Mouse (Mus musculus): ENCODE results near the gene Krt80. TPM values are rescaled to one million over a fixed set of nuclear protein-coding genes. Genes with fewer than 3 reads are reported as not detected.

The Krt80 gene
- polyA plus RNA-seq, 1 experiment from 2014 or later: 6.9 TPM

DNA sequence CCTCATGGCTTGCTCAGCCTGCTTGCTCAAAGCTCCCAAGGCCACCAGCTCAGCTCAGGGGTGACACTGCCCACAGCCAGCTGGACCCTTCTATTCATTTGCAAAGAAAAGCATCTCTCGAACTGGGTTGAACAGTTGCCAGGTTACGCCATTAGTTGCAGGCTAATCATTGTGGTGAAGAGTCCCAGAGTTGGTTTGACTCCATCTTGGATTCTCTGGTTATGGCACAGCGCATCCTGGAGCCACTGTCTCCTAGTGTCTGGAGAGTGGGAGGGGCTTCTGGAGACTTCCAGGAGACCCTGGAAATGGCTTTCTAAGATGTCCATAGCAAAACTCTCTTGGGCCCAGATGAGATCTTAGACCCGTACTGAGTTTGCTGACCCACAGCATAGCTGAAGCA lies 54.6 kb downstream of the Krt80 start:
- no peak overlapping the region for H3K4me2 ChIP-seq (ENCODE audit: low read length)
- H3K4me1 ChIP-seq (ENCODE audit: control insufficient read depth in 2 of 2, insufficient read depth in 2 of 2, low read length in 2 of 2): peaks cover 10 to 14% of the 10 kb centered on the region in 2 experiments
- H3K27ac ChIP-seq (replicated peaks in 1 of 2; ENCODE audit: control insufficient read depth in 1 of 2, insufficient read depth in 1 of 2, low read depth in 2 of 2, low read length in 2 of 2): no peak overlapping the region
- no peak for ATAC-seq (ENCODE audit: insufficient number of reproducible peaks, insufficient read depth, low FRiP score, low read depth)
- H3K9ac ChIP-seq (ENCODE audit: low read length): no peak overlapping the region
- 82% methylated on average over 4 of the region's 4 CpGs for WGBS
- no peaks in the 10 kb centered on the region for H3K9me3 ChIP-seq (ENCODE audit: control insufficient read depth, low read length)
- no peaks in the 10 kb centered on the region for H3K27me3 ChIP-seq (ENCODE audit: control insufficient read depth, insufficient read depth, low read length)
- no peaks in the 10 kb centered on the region for H3K36me3 ChIP-seq (ENCODE audit: control insufficient read depth, insufficient read depth, low read length)
- no peak overlapping the region for H3K4me3 ChIP-seq (ENCODE audit: control insufficient read depth in 1 of 2, insufficient read depth in 1 of 2, low read depth in 1 of 2, low read length in 2 of 2)

DNA sequence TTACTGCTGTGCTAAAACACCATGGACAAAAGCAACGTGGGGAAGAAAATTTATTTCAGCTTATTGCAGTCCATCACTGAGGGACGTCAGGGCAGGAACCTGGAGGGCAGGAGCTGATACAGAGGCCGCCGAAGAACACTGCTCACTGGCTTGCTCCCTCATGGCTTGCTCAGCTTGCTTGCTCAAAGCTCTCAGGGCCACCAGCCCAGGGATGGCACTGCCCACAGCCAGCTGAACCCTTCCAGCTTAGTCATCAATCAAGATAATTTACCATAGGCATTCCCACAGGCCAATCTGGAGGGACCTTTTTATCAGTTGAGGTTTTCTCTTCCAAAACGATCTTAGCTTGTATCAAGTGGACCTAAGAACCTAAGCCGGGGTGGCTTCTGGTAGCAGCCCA lies 58.0 kb downstream of the Krt80 start:
- H3K9me3 ChIP-seq (ENCODE audit: control insufficient read depth, low read length): no peaks in the 10 kb centered on the region

DNA sequence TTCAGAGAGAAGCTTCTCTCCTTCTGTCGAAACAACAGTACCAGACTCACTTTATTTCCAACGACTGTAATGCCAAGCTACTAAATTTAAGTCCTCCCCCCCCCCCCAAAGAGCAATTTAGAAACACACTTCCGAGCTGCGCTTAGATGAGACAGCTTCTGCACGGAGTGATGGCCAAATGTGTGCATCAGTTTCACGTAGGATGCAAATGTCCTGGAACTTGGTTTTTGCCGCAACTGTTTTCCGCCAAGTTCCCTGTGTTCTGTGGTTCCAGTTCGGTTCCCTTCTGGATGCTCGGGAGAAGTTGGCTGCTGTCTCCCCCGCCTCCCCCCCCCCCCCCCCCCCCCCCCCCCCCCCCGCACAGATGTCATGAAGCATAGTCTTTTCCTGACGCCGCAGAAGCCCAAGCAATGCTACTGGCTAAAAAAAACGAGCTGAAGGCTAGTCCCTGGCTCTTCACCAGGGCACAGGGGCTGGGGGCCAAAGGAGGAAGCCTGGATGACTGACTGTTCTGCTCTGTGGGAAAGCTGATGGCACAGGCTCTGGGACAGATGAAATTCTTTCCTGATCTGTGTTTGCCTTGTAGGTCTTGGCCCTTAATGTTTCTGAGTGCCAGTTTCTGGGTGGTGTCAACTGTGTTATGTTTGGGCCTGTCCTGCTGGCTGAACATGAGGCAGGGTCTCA lies 58.7 kb downstream of the Krt80 start:
- no peak overlapping the region for H3K9ac ChIP-seq (ENCODE audit: low read length)
- WGBS: 52% methylated on average over 14 of the region's 15 CpGs
- H3K9me3 ChIP-seq (ENCODE audit: control insufficient read depth, low read length): no peaks in the 10 kb centered on the region
- no peak for ATAC-seq (ENCODE audit: insufficient number of reproducible peaks, insufficient read depth, low FRiP score, low read depth)
- no peak overlapping the region for H3K27ac ChIP-seq (replicated peaks in 1 of 2; ENCODE audit: control insufficient read depth in 1 of 2, insufficient read depth in 1 of 2, low read depth in 2 of 2, low read length in 2 of 2)
- no peak overlapping the region for H3K4me3 ChIP-seq (ENCODE audit: control insufficient read depth in 1 of 2, insufficient read depth in 1 of 2, low read depth in 1 of 2, low read length in 2 of 2)
- H3K27me3 ChIP-seq (ENCODE audit: control insufficient read depth, insufficient read depth, low read length): no peaks in the 10 kb centered on the region
- H3K36me3 ChIP-seq (ENCODE audit: control insufficient read depth, insufficient read depth, low read length): no peaks in the 10 kb centered on the region
- peaks cover 5% of the 10 kb centered on the region in 2 experiments; a peak in 2 of 4 replicates for H3K4me1 ChIP-seq (ENCODE audit: control insufficient read depth in 2 of 2, insufficient read depth in 2 of 2, low read length in 2 of 2)
- no peak overlapping the region for H3K4me2 ChIP-seq (ENCODE audit: low read length)

More for the DNA sequence above, 58.0 kb downstream of the Krt80 start:
- H3K36me3 ChIP-seq (ENCODE audit: control insufficient read depth, insufficient read depth, low read length): no peaks in the 10 kb centered on the region
- ATAC-seq (ENCODE audit: insufficient number of reproducible peaks, insufficient read depth, low FRiP score, low read depth): no peak
- H3K4me1 ChIP-seq (ENCODE audit: control insufficient read depth in 2 of 2, insufficient read depth in 2 of 2, low read length in 2 of 2): peaks cover 7 to 8% of the 10 kb centered on the region in 2 experiments; a peak in 2 of 4 replicates
- no peak overlapping the region for H3K4me2 ChIP-seq (ENCODE audit: low read length)
- H3K4me3 ChIP-seq (ENCODE audit: control insufficient read depth in 1 of 2, insufficient read depth in 1 of 2, low read depth in 1 of 2, low read length in 2 of 2): no peak overlapping the region
- no peaks in the 10 kb centered on the region for H3K27me3 ChIP-seq (ENCODE audit: control insufficient read depth, insufficient read depth, low read length)
- H3K27ac ChIP-seq (replicated peaks in 1 of 2; ENCODE audit: control insufficient read depth in 1 of 2, insufficient read depth in 1 of 2, low read depth in 2 of 2, low read length in 2 of 2): no peak overlapping the region
- no peak overlapping the region for H3K9ac ChIP-seq (ENCODE audit: low read length)
- 73% methylated on average over 6 of the region's 6 CpGs for WGBS

DNA sequence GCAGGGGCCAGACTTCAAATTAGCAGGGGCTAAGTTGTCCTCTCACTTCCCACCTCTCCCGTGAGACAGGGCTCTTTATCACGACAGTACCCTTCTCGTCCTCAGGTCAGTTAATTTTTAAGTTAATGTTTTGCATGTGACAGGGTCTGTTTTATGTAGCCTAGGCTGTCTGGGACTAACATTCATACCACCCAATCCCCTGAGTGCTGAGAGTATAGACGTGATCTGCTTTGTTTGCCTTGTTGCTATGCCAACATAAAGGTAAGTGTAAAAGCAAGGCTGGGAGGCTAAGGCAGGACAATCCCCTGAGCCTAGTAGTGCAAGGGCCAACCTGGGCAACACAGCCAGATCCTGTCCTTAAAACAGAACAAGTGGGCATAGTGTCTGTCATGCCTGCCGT lies 60.5 kb downstream of the Krt80 start:
- Histone ChIP-seq H3K27ac (replicated peaks in 1 of 2; ENCODE audit: control insufficient read depth in 1 of 2, insufficient read depth in 1 of 2, low read depth in 2 of 2, low read length in 2 of 2) (no peak overlapping the region), H3K4me1 (ENCODE audit: control insufficient read depth in 2 of 2, insufficient read depth in 2 of 2, low read length in 2 of 2) (peaks cover 5% of the 10 kb centered on the region in 2 experiments; a peak in 2 of 4 replicates), H3K4me3 (ENCODE audit: control insufficient read depth in 1 of 2, insufficient read depth in 1 of 2, low read depth in 1 of 2, low read length in 2 of 2) (no peak overlapping the region), H3K27me3 (ENCODE audit: control insufficient read depth, insufficient read depth, low read length) (no peaks in the 10 kb centered on the region), H3K4me2 (ENCODE audit: low read length) (no peak overlapping the region), H3K9ac (ENCODE audit: low read length) (no peak overlapping the region), H3K9me3 (ENCODE audit: control insufficient read depth, low read length) (no peaks in the 10 kb centered on the region), H3K36me3 (ENCODE audit: control insufficient read depth, insufficient read depth, low read length) (no peaks in the 10 kb centered on the region)
- no peak for ATAC-seq (ENCODE audit: insufficient number of reproducible peaks, insufficient read depth, low FRiP score, low read depth)
- WGBS: 30% methylated on average over 5 of the region's 5 CpGs

DNA sequence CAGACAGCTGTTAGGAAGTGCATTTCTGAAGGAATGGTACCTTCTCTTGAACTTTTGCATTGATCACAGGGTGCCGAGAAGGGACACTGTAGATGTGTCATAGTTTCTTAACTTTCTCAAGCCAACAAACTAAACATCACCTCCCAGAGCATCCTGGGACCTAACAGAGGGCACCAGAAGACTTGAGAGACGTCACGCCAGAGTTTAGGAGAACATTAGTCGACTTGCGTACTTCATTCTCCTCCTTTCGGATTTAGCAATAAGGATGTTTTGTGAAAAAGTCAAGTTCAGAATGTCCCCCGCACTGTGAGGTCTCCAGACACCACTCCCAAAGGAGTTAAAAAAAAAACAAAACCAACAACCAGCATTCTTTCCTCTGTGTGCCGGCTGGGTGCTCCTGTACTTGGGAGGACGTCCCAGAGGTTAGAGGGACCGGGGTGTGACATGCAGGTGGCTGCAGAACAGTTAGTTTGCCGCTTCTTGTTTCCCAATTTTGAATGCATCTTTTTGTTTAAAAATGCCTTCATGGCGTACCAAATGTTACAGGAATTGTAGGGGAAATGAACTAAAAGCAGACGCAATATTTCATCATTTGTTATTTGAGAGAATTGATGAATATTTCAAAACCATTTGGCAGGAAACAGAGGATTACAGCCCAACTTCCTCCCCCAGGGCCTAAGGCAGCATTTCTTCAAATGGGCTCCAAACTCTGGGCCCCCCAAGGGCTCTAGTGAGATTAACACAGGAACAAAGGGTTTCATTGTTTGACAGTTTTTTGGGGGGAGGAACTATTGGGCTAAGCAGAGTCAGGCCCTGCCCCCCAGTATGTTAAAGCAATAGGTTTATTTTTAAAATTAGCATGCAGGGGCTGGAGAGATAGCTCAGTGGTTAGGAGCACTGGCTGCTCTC lies 61.3 kb downstream of the Krt80 start:
- Histone ChIP-seq H3K9ac (ENCODE audit: low read length) (no peak overlapping the region), H3K27me3 (ENCODE audit: control insufficient read depth, insufficient read depth, low read length) (no peaks in the 10 kb centered on the region), H3K9me3 (ENCODE audit: control insufficient read depth, low read length) (no peaks in the 10 kb centered on the region), H3K27ac (replicated peaks in 1 of 2; ENCODE audit: control insufficient read depth in 1 of 2, insufficient read depth in 1 of 2, low read depth in 2 of 2, low read length in 2 of 2) (no peak overlapping the region), H3K4me2 (ENCODE audit: low read length) (no peak overlapping the region), H3K4me1 (ENCODE audit: control insufficient read depth in 2 of 2, insufficient read depth in 2 of 2, low read length in 2 of 2) (peaks cover 5% of the 10 kb centered on the region in 2 experiments; a peak in 2 of 4 replicates), H3K4me3 (ENCODE audit: control insufficient read depth in 1 of 2, insufficient read depth in 1 of 2, low read depth in 1 of 2, low read length in 2 of 2) (no peak overlapping the region), H3K36me3 (ENCODE audit: control insufficient read depth, insufficient read depth, low read length) (no peaks in the 10 kb centered on the region)
- 64% methylated on average over 13 of the region's 13 CpGs for WGBS
- no peak for ATAC-seq (ENCODE audit: insufficient number of reproducible peaks, insufficient read depth, low FRiP score, low read depth)

DNA sequence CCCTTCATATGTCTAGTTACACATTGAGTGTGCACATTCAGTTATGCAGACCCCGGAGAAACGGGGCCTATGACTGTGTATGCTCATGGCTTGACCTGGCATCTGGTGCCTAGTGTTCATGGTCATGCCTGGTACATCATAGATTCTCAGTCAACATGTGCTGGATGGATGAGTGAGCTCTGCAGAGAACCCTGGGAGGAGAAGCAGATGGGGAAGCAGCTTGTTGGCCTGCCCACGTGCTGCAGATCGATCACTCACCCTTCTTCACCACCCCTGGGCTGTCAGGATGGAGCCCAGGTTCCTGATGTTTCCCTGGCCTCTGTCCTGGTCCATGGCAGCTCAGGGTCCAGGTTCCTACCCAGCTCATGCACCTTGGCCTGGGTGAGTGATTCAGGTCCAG lies 63.5 kb downstream of the Krt80 start:
- no peak overlapping the region for H3K4me3 ChIP-seq (ENCODE audit: control insufficient read depth in 1 of 2, insufficient read depth in 1 of 2, low read depth in 1 of 2, low read length in 2 of 2)
- ATAC-seq (ENCODE audit: insufficient number of reproducible peaks, insufficient read depth, low FRiP score, low read depth): no peak
- WGBS: 84% methylated on average over 4 of the region's 4 CpGs
- H3K27ac ChIP-seq (replicated peaks in 1 of 2; ENCODE audit: control insufficient read depth in 1 of 2, insufficient read depth in 1 of 2, low read depth in 2 of 2, low read length in 2 of 2): no peak overlapping the region
- no peaks in the 10 kb centered on the region for H3K9me3 ChIP-seq (ENCODE audit: control insufficient read depth, low read length)
- H3K27me3 ChIP-seq (ENCODE audit: control insufficient read depth, insufficient read depth, low read length): no peaks in the 10 kb centered on the region
- H3K36me3 ChIP-seq (ENCODE audit: control insufficient read depth, insufficient read depth, low read length): no peaks in the 10 kb centered on the region
- H3K4me1 ChIP-seq (ENCODE audit: control insufficient read depth in 2 of 2, insufficient read depth in 2 of 2, low read length in 2 of 2): peaks cover 5% of the 10 kb centered on the region in 2 experiments; a peak in 2 of 4 replicates
- no peak overlapping the region for H3K4me2 ChIP-seq (ENCODE audit: low read length)
- no peak overlapping the region for H3K9ac ChIP-seq (ENCODE audit: low read length)

DNA sequence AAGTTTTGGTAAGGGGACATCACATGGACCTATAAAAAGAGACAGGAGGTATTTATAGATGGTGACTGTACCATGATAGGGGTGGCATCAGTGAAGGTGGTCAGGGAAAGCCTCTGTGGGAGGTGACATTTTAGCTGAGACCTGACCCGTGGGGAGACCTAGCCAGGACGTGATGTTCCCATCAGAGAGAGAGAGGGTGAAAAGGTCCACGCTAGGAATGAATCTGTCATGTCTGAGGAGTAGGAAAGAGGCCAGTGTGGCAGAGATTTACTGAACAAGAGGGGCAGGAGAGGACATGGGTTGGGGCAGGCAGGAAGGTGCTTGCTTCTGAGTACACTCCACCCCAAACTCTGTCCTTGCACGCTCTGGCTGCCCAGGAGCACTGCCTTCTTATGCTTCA lies 66.1 kb downstream of the Krt80 start:
- ATAC-seq (ENCODE audit: insufficient number of reproducible peaks, insufficient read depth, low FRiP score, low read depth): no peak
- Histone ChIP-seq H3K27me3 (ENCODE audit: control insufficient read depth, insufficient read depth, low read length) (no peaks in the 10 kb centered on the region), H3K27ac (replicated peaks in 1 of 2; ENCODE audit: control insufficient read depth in 1 of 2, insufficient read depth in 1 of 2, low read depth in 2 of 2, low read length in 2 of 2) (no peak overlapping the region), H3K36me3 (ENCODE audit: control insufficient read depth, insufficient read depth, low read length) (no peaks in the 10 kb centered on the region), H3K9me3 (ENCODE audit: control insufficient read depth, low read length) (no peaks in the 10 kb centered on the region), H3K9ac (ENCODE audit: low read length) (no peak overlapping the region), H3K4me3 (ENCODE audit: control insufficient read depth in 1 of 2, insufficient read depth in 1 of 2, low read depth in 1 of 2, low read length in 2 of 2) (no peak overlapping the region), H3K4me2 (ENCODE audit: low read length) (no peak overlapping the region), H3K4me1 (ENCODE audit: control insufficient read depth in 2 of 2, insufficient read depth in 2 of 2, low read length in 2 of 2) (peaks cover 11 to 14% of the 10 kb centered on the region in 2 experiments)
- 75% methylated on average over 4 of the region's 4 CpGs for WGBS

Data from heart, embryonic 14.5 days (tissue).